Mouse (Mus musculus) liver, embryonic 14.5 days (tissue): ENCODE data around the gene Slc17a7. TPM values are rescaled to one million over a fixed set of nuclear protein-coding genes. Genes with fewer than 3 reads are reported as not detected.
A peak's percentile ranks its signal among the peaks of the same experiment; 100 is the strongest.

Experiments used
- ATAC-seq: fragments of 200-750 bp; cut with Nextera tagmentation; 2 replicates; pipeline ENCODE4 v1.8.0; 2017; ENCODE audit warnings: moderate number of reproducible peaks, mild to moderate bottlenecking, moderate library complexity; ENCODE audit not compliant: insufficient read depth
- DNase-seq, 3 experiments: peaks; one replicate each; pipeline ENCODE4 v3.0.0-alpha.2; 2012 to 2013; ENCODE audit warnings: low read depth in 3 of 3, low spot score in 3 of 3
- H3K27ac ChIP-seq: fragments of 300-500 bp; sonication (generic); 2 replicates; pipeline ENCODE4 v1.5.1; 2014; ENCODE audit warnings: moderate library complexity, mild to moderate bottlenecking, control low read depth, inconsistent platforms
- H3K27me3 ChIP-seq: fragments of 300-500 bp; sonication (generic); 2 replicates; pipeline ENCODE4 v1.6.1; 2014; ENCODE audit warnings: mild to moderate bottlenecking, low read length, moderate library complexity; ENCODE audit not compliant: control insufficient read depth, insufficient read depth
- H3K36me3 ChIP-seq: fragments of 300-500 bp; sonication (generic); replicated peaks from 2 replicates; pipeline ENCODE4 v1.6.1; 2014; ENCODE audit warnings: low read depth; ENCODE audit not compliant: control insufficient read depth, insufficient read depth
- H3K4me1 ChIP-seq, 2 experiments: fragments of 200-500 bp in 1 of 2; fragments of 300-500 bp in 1 of 2; sonication (generic) in 1 of 2; replicated peaks; 2 replicates each; pipeline ENCODE4 v1.6.1; 2012 to 2014; ENCODE audit warnings: antibody characterized with exemption in 1 of 2, inconsistent platforms in 1 of 2, low read length in 1 of 2; ENCODE audit not compliant: control insufficient read depth in 2 of 2, insufficient read depth in 2 of 2
- H3K4me2 ChIP-seq: fragments of 300-500 bp; sonication (generic); 2 replicates; pipeline ENCODE4 v1.6.1; 2014; ENCODE audit warnings: low read depth, mild to moderate bottlenecking, control low read depth, moderate library complexity
- H3K4me3 ChIP-seq, 2 experiments: fragments of 200-500 bp in 1 of 2; fragments of 300-500 bp in 1 of 2; sonication (generic) in 1 of 2; 2 replicates each; pipeline ENCODE4 v1.5.1; 2012 to 2014; ENCODE audit warnings: low read depth in 2 of 2, low read length in 2 of 2, mild to moderate bottlenecking in 2 of 2, control low read depth in 1 of 2, inconsistent platforms in 1 of 2, moderate library complexity in 1 of 2; ENCODE audit not compliant: insufficient read depth in 1 of 2
- H3K9ac ChIP-seq: fragments of 300-500 bp; sonication (generic); replicated peaks from 2 replicates; pipeline ENCODE4 v1.6.1; 2014; ENCODE audit warnings: mild to moderate bottlenecking, control low read depth, moderate library complexity
- H3K9me3 ChIP-seq: fragments of 300-500 bp; sonication (generic); 2 replicates; pipeline ENCODE4 v1.6.1; 2016; ENCODE audit warnings: low read length, mixed read lengths; ENCODE audit not compliant: control insufficient read depth
- CTCF ChIP-seq: IDR thresholded peaks from 2 replicates; pipeline ENCODE4 v1.5.1; 2016; ENCODE audit warnings: antibody characterized with exemption, low read depth, control low read depth
- EP300 ChIP-seq: IDR thresholded peaks from 2 replicates; pipeline ENCODE4 v1.6.1; 2016; ENCODE audit warnings: antibody characterized with exemption, low read depth
- WGBS: fragments of 180-500 bp; shearing (Covaris S2); extraction: QIAGEN DNeasy Blood & Tissue Kit; methylation state at CpG from one replicate; pipeline ENCODE4 v1.1.7; 2014; ENCODE audit not compliant: insufficient replicate concordance; 5-methylcytosine and 5-hydroxymethylcytosine counted together
- polyA plus RNA-seq, 2 experiments: library from polyadenylated mRNA; depleted of rRNA in 1 of 2; stranded (reverse) in 1 of 2; unstranded in 1 of 2; fragments of >200 nt; fragmentation: Nextera tagmentation in 1 of 2; extraction: Ambion mirVana in 1 of 2; gene quantifications; 2 replicates each; pipeline versions ENCODE4 v1.2.1 to v1.2.3; 2012 to 2014

The Slc17a7 gene
- polyA plus RNA-seq, 2 experiments = 0.01 TPM; not detected in 1

DNA sequence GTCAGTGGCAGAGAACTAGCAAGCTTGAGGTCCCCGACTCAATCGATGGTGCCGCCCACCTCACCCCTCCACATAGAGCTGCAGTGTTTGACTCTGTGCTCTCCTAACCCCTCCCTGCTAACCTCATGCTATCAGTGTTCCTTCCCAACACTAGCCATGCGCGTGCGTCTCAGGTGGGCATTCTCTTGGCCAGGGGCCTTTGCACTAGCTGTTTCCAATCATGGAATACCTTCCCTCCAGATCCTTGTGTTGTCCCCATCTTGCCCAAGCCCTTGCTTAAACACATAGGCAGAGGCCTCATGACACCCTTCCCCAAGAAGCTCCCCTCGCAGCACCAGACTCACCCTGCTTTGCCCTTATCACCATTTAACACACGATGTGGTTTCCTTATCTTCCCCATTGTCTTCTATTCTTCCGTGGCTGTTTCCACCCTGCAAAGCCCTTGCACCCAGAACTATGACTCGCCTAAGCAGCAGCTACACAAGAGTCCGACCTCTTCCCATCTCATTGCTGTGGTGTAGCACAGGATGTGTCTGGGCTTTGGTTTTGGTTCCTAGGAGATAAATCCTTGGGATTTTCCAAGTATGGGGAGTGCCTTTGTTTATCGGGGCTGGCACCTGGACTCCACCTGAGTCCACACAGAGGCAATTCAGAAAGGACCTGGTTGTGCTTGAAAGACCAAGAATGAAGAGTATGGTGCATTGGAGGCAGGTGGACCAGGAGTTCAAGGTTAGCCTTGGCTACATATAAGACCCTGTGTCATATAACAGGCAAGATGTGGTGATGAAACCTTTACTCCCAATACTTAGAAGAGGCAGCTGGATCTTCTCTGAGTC is 26.4 kb upstream of the Slc17a7 start:
- no peak overlapping the region for H3K9ac ChIP-seq
- WGBS = 8% methylated on average over 12 of the region's 12 CpGs
- H3K9me3 ChIP-seq = no peaks in the 10 kb centered on the region
- peak overlapping the region; percentile 67 for H3K4me2 ChIP-seq
- H3K36me3 ChIP-seq = no peaks in the 10 kb centered on the region
- ATAC-seq (peak; percentile 73), DNase-seq (peak; percentile 69 to 71 (median 71))
- TF ChIP-seq CTCF (no peak), EP300 (peak; percentile 80)
- H3K4me1 ChIP-seq = peaks cover 20 to 42% of the 10 kb centered on the region in 2 experiments
- no peaks in the 10 kb centered on the region for H3K27me3 ChIP-seq
- peak overlapping the region; percentile 46 for H3K27ac ChIP-seq
- H3K4me3 ChIP-seq = no peak overlapping the region

DNA sequence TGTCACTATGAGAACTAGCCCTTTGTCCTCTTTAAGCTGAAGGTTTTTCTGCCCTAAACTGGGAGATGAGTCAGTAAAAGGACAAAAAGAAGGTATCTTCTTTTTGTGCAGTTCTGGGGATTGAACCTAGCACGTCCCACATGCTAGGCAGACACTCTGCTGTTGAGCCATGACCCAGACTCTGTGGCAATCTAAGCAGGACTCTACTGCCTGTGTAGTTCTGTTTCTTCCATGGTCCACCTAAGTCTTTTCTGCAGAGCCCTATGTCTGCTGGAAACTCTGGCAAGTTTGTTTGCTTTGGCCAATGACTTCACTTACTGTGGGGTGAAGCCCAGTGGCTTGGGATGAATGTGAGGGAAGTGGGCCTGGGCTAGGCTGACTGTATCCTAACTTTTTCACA is 25.3 kb upstream of the Slc17a7 start:
- H3K9ac ChIP-seq = no peak overlapping the region
- WGBS = 48% methylated on average over 1 of the region's 1 CpGs
- no peaks in the 10 kb centered on the region for H3K9me3 ChIP-seq
- TF ChIP-seq EP300 = no peak
- TF ChIP-seq CTCF = no peak
- H3K27ac ChIP-seq = no peak overlapping the region
- no peak for DNase-seq
- H3K4me3 ChIP-seq = no peak overlapping the region
- ATAC-seq = no peak
- H3K27me3 ChIP-seq = no peaks in the 10 kb centered on the region
- no peak overlapping the region for H3K4me2 ChIP-seq
- peaks cover 20 to 42% of the 10 kb centered on the region in 2 experiments for H3K4me1 ChIP-seq
- no peaks in the 10 kb centered on the region for H3K36me3 ChIP-seq

DNA sequence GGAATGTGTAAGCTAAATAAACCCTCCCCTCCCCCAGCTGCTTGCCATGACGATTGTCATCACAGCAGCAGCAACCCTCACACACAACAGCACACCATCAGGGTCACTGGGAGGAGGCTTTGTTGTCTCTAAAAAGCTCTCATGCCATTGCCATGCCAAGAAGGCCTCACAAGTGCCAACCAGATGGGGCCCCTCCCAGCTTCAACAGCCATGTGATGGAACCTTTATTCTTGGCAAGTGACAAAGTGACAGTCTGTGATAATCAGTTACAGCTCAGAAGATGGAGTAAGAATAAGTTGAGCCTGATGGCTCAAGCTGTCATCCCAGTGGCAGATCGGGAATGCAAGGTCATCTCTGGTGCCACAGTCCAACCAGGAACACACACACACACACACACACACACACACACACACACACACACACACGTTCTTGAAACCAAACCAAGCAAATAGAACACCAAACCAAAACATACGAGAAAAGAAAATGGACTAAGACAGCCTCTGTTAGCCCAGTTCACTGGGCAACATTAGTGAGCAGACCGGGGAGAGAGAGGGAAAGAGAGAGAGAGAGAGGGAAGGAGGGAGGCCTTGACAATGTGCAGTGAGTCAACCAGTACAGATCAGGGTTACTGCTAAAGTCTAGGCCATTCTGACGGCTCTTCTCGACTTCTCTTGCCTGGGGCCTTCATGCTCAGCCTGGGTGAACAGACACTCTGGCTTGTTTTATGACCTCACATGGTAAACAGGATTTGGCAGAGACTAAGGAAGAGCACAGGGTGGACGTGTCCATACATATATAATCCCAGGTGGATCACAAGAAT is 23.6 kb upstream of the Slc17a7 start:
- H3K27ac ChIP-seq = no peak overlapping the region
- no peak overlapping the region for H3K4me2 ChIP-seq
- peaks cover 13 to 34% of the 10 kb centered on the region in 2 experiments for H3K4me1 ChIP-seq
- no peak overlapping the region for H3K4me3 ChIP-seq
- H3K27me3 ChIP-seq = no peaks in the 10 kb centered on the region
- ATAC-seq (no peak), DNase-seq (no peak)
- H3K9ac ChIP-seq = no peak overlapping the region
- TF ChIP-seq EP300 (no peak), CTCF (no peak)
- H3K36me3 ChIP-seq = no peaks in the 10 kb centered on the region
- no peaks in the 10 kb centered on the region for H3K9me3 ChIP-seq
- WGBS = 62% methylated on average over 8 of the region's 8 CpGs

- Histone ChIP-seq H3K9ac (no peak overlapping the region), H3K9me3 (no peaks in the 10 kb centered on the region), H3K27ac (no peak overlapping the region), H3K4me3 (no peak overlapping the region), H3K27me3 (no peaks in the 10 kb centered on the region), H3K36me3 (no peaks in the 10 kb centered on the region), H3K4me2 (no peak overlapping the region), H3K4me1 (peaks cover 12 to 28% of the 10 kb centered on the region in 2 experiments)
- WGBS = 77% methylated on average over 3 of the region's 3 CpGs
- TF ChIP-seq EP300 (no peak), CTCF (no peak)
- no peak for DNase-seq
- no peak for ATAC-seq
Observed at GRCm38 (mm10) chr7:45141319-45141718, 22.4 kb upstream of the Slc17a7 start.

- DNase-seq (no peak), ATAC-seq (no peak)
- Histone ChIP-seq H3K9me3 (no peaks in the 10 kb centered on the region), H3K9ac (no peak overlapping the region), H3K4me3 (no peak overlapping the region), H3K4me2 (no peak overlapping the region), H3K4me1 (peaks cover 12 to 24% of the 10 kb centered on the region in 2 experiments), H3K27ac (no peak overlapping the region), H3K36me3 (no peaks in the 10 kb centered on the region), H3K27me3 (no peaks in the 10 kb centered on the region)
- TF ChIP-seq CTCF (no peak), EP300 (no peak)
- 73% methylated on average over 5 of the region's 5 CpGs for WGBS
Observed at GRCm38 (mm10) chr7:45141914-45142313, 21.8 kb upstream of the Slc17a7 start.
